Mouse (Mus musculus) kidney, postnatal 0 days (tissue): Measurements from ENCODE around the gene Rhobtb1. TPM values are rescaled to one million over a fixed set of nuclear protein-coding genes. Genes with fewer than 3 reads are reported as not detected.

Experiments used
- ATAC-seq: fragments of 200-750 bp; cut with Nextera tagmentation; replicated peaks from 2 replicates; pipeline ENCODE4 v1.8.0; 2017; ENCODE audit warnings: low read depth, moderate number of reproducible peaks, moderate TSS enrichment, moderate library complexity; ENCODE audit not compliant: low FRiP score
- DNase-seq: peaks from one replicate; pipeline ENCODE4 v3.0.0-alpha.2; 2016; ENCODE audit warnings: low spot score
- H3K27ac ChIP-seq: fragments of 300-500 bp; sonication (generic); 2 replicates; pipeline ENCODE4 v1.5.1; 2014; ENCODE audit warnings: mild to moderate bottlenecking
- H3K27me3 ChIP-seq: fragments of 300-500 bp; sonication (generic); 2 replicates; pipeline ENCODE4 v1.6.1; 2014; ENCODE audit warnings: low read length, mixed read lengths; ENCODE audit not compliant: insufficient read depth
- H3K36me3 ChIP-seq: fragments of 300-500 bp; sonication (generic); 2 replicates; pipeline ENCODE4 v1.6.1; 2014; ENCODE audit warnings: low read length, mixed read lengths; ENCODE audit not compliant: insufficient read depth
- H3K4me1 ChIP-seq: fragments of 300-500 bp; sonication (generic); replicated peaks from 2 replicates; pipeline ENCODE4 v1.6.1; 2014; ENCODE audit warnings: antibody characterized with exemption, low read length, mixed read lengths; ENCODE audit not compliant: insufficient read depth
- H3K4me2 ChIP-seq: fragments of 300-500 bp; sonication (generic); 2 replicates; pipeline ENCODE4 v1.6.1; 2014; ENCODE audit warnings: mild to moderate bottlenecking, low read length, moderate library complexity, mixed read lengths
- H3K4me3 ChIP-seq: fragments of 300-500 bp; sonication (generic); replicated peaks from 2 replicates; pipeline ENCODE4 v1.5.1; 2014; ENCODE audit warnings: low read depth, low read length
- H3K9ac ChIP-seq: fragments of 300-500 bp; sonication (generic); 2 replicates; pipeline ENCODE4 v1.6.1; 2014; ENCODE audit warnings: low read depth, low read length
- H3K9me3 ChIP-seq: fragments of 300-500 bp; sonication (generic); replicated peaks from 2 replicates; pipeline ENCODE4 v1.6.1; 2016; ENCODE audit warnings: low read length, inconsistent platforms, mixed read lengths
- CTCF ChIP-seq: IDR thresholded peaks from 2 replicates; pipeline ENCODE4 v1.5.1; 2016; ENCODE audit warnings: antibody characterized with exemption, low read depth, mild to moderate bottlenecking, moderate library complexity
- WGBS: fragments of 180-500 bp; shearing (Covaris S2); extraction: QIAGEN DNeasy Blood & Tissue Kit; methylation state at CpG from one replicate; pipeline ENCODE4 v1.1.7; 2014; 5-methylcytosine and 5-hydroxymethylcytosine counted together
- polyA plus RNA-seq: library from polyadenylated mRNA; unstranded; fragments of >200 nt; fragmentation: Nextera tagmentation; extraction: Ambion mirVana; gene quantifications from 2 replicates; pipeline ENCODE4 v1.2.1, GENCODE M21; 2015

Rhobtb1 gene
- polyA plus RNA-seq, 1 experiment from 2014 or later: 24.6 TPM

DNA sequence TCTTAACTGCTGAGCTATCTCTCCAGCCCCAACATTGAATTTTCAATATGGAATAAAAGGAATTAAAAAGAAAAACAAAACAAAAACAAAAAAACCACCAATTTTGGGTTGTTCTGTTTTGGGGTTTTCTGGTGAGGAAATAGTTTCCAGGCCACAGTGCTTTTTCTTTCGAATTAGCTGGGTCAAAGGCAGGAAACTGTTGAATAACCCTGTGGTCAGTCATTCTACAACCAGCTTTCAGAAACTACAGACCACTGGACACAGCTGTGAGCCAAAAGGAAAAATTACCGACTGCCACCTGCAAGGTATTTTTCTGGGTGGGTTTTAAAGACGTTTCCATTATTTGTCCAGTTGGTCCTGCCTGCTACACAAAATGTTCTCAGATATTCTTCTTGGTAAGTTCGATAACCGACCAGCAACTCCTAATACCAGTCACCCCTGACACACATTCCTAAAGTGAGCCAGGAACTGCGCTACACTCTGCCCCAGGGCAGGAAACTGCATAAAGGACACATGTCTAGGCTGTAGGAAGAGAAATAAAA is 106.4 kb downstream of the Rhobtb1 start:
- no peak for TF ChIP-seq CTCF
- peak overlapping the region; percentile 54; the same call in 1 of the 2 replicates for H3K27ac ChIP-seq
- no peak overlapping the region for H3K4me2 ChIP-seq
- ATAC-seq: no peak
- DNase-seq: no peak
- H3K36me3 ChIP-seq: 0 out of 2 replicates have a peak, but pooled peaks cover 3% of the 10 kb centered on the region
- WGBS: 43% methylated on average over 6 of the region's 6 CpGs
- peaks cover 29% of the 10 kb centered on the region for H3K4me1 ChIP-seq
- no peaks in the 10 kb centered on the region for H3K9me3 ChIP-seq
- H3K27me3 ChIP-seq: no peaks in the 10 kb centered on the region
- H3K9ac ChIP-seq: no peak overlapping the region
- H3K4me3 ChIP-seq: no peak overlapping the region

DNA sequence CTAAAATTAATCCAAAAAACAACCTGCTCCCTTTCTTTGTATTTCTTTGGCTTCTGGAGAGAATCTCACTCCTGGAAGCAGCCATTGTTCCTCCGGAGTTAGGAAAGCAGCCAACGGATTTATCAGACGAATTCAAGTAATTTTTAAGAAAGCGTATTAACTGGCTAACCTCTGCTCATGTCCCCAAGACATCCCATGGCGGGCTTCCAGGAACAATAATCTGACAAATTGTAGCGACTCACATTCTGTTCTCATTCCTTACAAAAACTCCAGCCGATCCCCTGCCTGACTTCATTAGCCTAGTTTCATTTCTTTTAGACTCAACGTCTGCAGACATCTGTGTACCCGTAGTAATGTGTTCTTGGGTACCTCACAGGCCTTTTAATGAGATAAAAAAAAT is 107.4 kb downstream of the Rhobtb1 start:
- Histone ChIP-seq H3K4me2 (no peak overlapping the region), H3K9me3 (no peaks in the 10 kb centered on the region), H3K27ac (peak overlapping the region; percentile 60; the same call in 1 of the 2 replicates), H3K9ac (no peak overlapping the region), H3K36me3 (0 out of 2 replicates have a peak, but pooled peaks cover 3% of the 10 kb centered on the region), H3K4me1 (peaks cover 29% of the 10 kb centered on the region), H3K4me3 (no peak overlapping the region), H3K27me3 (no peaks in the 10 kb centered on the region)
- peak; percentile 80 for DNase-seq
- no peak for TF ChIP-seq CTCF
- WGBS: 41% methylated on average over 9 of the region's 9 CpGs
- ATAC-seq: no peak

DNA sequence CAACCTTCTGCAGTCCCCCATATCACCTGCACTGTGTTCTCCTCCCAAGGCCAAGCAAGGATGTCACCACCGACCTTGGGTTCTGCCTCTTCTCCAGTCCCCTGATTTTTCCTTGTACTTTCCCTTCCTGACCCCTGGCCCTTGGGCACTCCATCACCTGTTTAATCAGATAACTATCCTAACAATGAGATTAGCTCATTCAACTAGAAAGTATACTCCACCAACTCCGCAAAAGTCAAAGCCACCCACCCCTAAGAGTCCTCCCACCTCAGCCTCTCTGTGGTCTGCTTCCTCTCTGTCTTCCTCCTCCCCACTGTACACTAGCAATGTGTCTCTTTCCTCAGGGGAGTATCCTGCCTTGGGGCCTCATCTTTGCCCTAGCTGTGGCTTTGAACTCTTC is 107.9 kb downstream of the Rhobtb1 start:
- TF ChIP-seq CTCF: no peak
- Histone ChIP-seq H3K4me3 (no peak overlapping the region), H3K36me3 (0 out of 2 replicates have a peak, but pooled peaks cover 3% of the 10 kb centered on the region), H3K9me3 (no peaks in the 10 kb centered on the region), H3K4me2 (no peak overlapping the region), H3K4me1 (peaks cover 25% of the 10 kb centered on the region), H3K9ac (no peak overlapping the region), H3K27ac (peak overlapping the region; percentile 60), H3K27me3 (no peaks in the 10 kb centered on the region)
- DNase-seq (no peak), ATAC-seq (no peak)
- WGBS: 22% methylated on average over 2 of the region's 2 CpGs

DNA sequence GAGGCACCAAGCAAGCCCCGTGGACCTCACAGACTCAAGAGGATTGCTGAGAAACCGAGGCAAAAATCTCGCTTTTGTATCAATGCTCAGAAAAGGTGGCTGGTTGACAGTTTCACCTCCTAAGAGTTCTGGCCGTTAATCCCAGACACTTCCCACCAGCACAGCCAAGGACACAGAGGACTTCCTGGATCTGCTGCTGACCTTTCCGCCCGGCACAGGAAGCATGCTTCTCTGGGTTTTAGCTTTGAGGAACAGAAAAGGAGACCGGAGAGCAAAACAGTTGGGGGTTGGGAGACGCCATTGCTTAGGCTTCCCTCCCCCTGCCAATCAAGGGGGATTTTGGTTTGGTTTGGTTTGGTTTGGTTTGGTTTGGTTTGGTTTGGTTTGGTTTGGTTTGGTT is 108.7 kb downstream of the Rhobtb1 start:
- Histone ChIP-seq H3K9ac (no peak overlapping the region), H3K4me1 (peaks cover 25% of the 10 kb centered on the region; the same call in 1 of the 2 replicates), H3K27me3 (no peaks in the 10 kb centered on the region), H3K36me3 (0 out of 2 replicates have a peak, but pooled peaks cover 3% of the 10 kb centered on the region), H3K4me2 (no peak overlapping the region), H3K27ac (0 out of 2 replicates have a peak overlapping the region, but pooled peaks have one; percentile 19), H3K9me3 (no peaks in the 10 kb centered on the region), H3K4me3 (no peak overlapping the region)
- no peak for TF ChIP-seq CTCF
- 68% methylated on average over 8 of the region's 8 CpGs for WGBS
- no peak for ATAC-seq
- no peak for DNase-seq

DNA sequence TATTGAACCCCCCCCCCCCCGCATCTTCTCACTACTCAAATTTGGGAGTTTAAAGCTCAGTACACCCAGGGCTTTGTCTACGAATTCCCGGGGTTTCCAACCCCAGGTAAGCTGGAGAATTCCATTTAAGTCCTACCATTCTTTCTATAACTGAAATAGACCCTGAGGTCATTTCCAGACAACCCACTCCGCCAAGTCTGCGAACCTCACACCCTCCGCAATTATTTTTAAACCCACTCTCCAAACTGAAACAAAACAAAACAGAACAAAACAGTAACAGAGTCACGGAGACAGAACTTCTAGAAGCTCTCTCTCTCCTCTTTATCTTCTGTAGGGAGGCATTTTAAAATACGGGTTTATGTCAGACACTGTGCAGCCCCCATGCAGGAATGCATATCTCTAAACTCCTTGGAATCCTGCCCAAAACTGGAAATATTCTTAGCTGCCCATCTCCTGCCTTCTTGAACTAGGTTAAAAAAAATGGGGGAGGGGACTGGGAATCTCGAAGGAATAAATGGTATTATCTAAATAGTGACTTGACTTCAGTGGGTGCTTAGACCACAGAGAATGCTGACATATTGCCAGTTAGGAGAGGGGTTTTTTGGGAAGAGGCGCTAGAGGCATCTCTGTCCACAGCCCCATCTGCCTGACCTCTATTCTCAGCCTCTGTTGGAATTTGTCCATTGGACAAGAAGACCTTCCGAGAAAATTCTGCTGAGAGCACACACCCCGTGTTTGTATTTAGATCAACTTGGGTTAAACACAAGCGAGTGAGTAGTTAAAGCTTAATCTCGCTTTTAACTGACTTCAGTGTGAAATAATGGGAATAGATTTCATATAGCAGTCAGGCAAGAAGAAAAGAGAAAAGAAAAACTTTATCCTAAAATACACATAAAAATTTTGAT is 111.9 kb downstream of the Rhobtb1 start:
- Histone ChIP-seq H3K27me3 (no peaks in the 10 kb centered on the region), H3K4me2 (peak overlapping the region; percentile 35; the same call in 1 of the 2 replicates), H3K9ac (no peak overlapping the region), H3K4me1 (peaks cover 30% of the 10 kb centered on the region; the same call in 1 of the 2 replicates), H3K9me3 (no peaks in the 10 kb centered on the region), H3K27ac (peak overlapping the region; percentile 38; the same call in 1 of the 2 replicates), H3K4me3 (no peak overlapping the region), H3K36me3 (no peaks in the 10 kb centered on the region)
- ATAC-seq: no peak
- WGBS: 44% methylated on average over 14 of the region's 14 CpGs
- DNase-seq: peak; percentile 62
- no peak for TF ChIP-seq CTCF

DNA sequence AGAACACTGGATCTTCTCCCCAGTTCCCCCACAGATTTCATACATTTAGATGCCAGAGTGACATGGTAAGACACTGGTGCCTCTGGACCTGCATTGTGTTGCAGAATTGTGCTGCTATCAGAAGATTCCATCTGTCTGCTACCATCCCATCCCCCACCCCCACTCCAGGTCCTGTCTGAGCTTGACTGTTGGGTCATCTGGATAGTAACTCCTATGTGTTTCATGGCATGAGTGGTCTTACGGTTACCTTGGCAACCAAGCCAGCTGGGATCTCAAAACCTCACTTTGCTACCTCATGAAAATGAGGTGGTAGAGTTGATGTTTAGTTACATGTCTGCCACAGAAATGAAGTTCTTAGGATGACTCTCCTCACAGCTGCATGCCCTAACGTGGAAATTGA is 112.7 kb downstream of the Rhobtb1 start:
- H3K9ac ChIP-seq: no peak overlapping the region

More for the DNA sequence above, 112.7 kb downstream of the Rhobtb1 start:
- H3K27ac ChIP-seq: no peak overlapping the region
- no peak overlapping the region for H3K4me2 ChIP-seq
- H3K36me3 ChIP-seq: no peaks in the 10 kb centered on the region
- H3K4me3 ChIP-seq: no peak overlapping the region
- WGBS: 72% methylated on average over 2 of the region's 2 CpGs
- peaks cover 28% of the 10 kb centered on the region; the same call in 1 of the 2 replicates for H3K4me1 ChIP-seq
- no peak for DNase-seq
- no peaks in the 10 kb centered on the region for H3K9me3 ChIP-seq
- H3K27me3 ChIP-seq: no peaks in the 10 kb centered on the region
- no peak for ATAC-seq
- TF ChIP-seq CTCF: no peak
